Mouse (Mus musculus) neural tube, embryonic 15.5 days (tissue): Measurements from ENCODE around the gene Prkn. TPM values are rescaled to one million over a fixed set of nuclear protein-coding genes. Genes with fewer than 3 reads are reported as not detected.
A peak's percentile ranks its signal among the peaks of the same experiment; 100 is the strongest.

ENCODE experiments used
- ATAC-seq: fragments of 200-750 bp; cut with Nextera tagmentation; 2 replicates; pipeline ENCODE4 v1.8.0; 2017; ENCODE audit warnings: mild to moderate bottlenecking, moderate TSS enrichment, moderate library complexity; ENCODE audit not compliant: low FRiP score
- H3K27ac ChIP-seq: fragments of 300-500 bp; sonication (generic); replicated peaks from 2 replicates; pipeline ENCODE4 v1.5.1; 2015; ENCODE audit warnings: mild to moderate bottlenecking, inconsistent platforms
- H3K27me3 ChIP-seq: fragments of 300-500 bp; sonication (generic); replicated peaks from 2 replicates; pipeline ENCODE4 v1.6.1; 2015; ENCODE audit warnings: inconsistent platforms
- H3K36me3 ChIP-seq: fragments of 300-500 bp; sonication (generic); 2 replicates; pipeline ENCODE4 v1.6.1; 2015; ENCODE audit warnings: inconsistent platforms
- H3K4me1 ChIP-seq: fragments of 300-500 bp; sonication (generic); 2 replicates; pipeline ENCODE4 v1.6.1; 2015; ENCODE audit warnings: inconsistent platforms
- H3K4me2 ChIP-seq: fragments of 300-500 bp; sonication (generic); 2 replicates; pipeline ENCODE4 v1.6.1; 2015; ENCODE audit warnings: inconsistent platforms, mild to moderate bottlenecking, moderate library complexity
- H3K4me3 ChIP-seq: fragments of 300-500 bp; sonication (generic); replicated peaks from 2 replicates; pipeline ENCODE4 v1.5.1; 2015; ENCODE audit warnings: mild to moderate bottlenecking, inconsistent platforms
- H3K9ac ChIP-seq: fragments of 300-500 bp; sonication (generic); replicated peaks from 2 replicates; pipeline ENCODE4 v1.6.1; 2015; ENCODE audit warnings: mild to moderate bottlenecking, inconsistent platforms
- H3K9me3 ChIP-seq: fragments of 300-500 bp; sonication (generic); replicated peaks from 2 replicates; pipeline ENCODE4 v1.6.1; 2016; ENCODE audit warnings: inconsistent platforms
- WGBS: fragments of 180-500 bp; shearing (Covaris S2); methylation state at CpG from one replicate; pipeline ENCODE4 v1.1.7; 2015; ENCODE audit warnings: mixed read lengths; 5-methylcytosine and 5-hydroxymethylcytosine counted together
- polyA plus RNA-seq: library from polyadenylated mRNA; unstranded; fragments of >200 nt; fragmentation: Nextera tagmentation; extraction: Ambion mirVana; gene quantifications from 2 replicates; pipeline ENCODE4 v1.2.1, GENCODE M21; 2015

The Prkn gene
- polyA plus RNA-seq, 1 experiment from 2014 or later: 4.8 TPM

GRCm38 (mm10) chr17:11635121-11635520, 794.9 kb downstream of the Prkn start:
- no peak for ATAC-seq
- no peaks in the 10 kb centered on the region for H3K4me1 ChIP-seq
- no peaks in the 10 kb centered on the region for H3K27me3 ChIP-seq
- H3K27ac ChIP-seq: no peak overlapping the region
- 93% methylated on average over 11 of the region's 11 CpGs for WGBS
- H3K36me3 ChIP-seq: no peaks in the 10 kb centered on the region
- no peak overlapping the region for H3K4me3 ChIP-seq
- H3K9ac ChIP-seq: no peak overlapping the region
- no peak overlapping the region for H3K4me2 ChIP-seq
- no peaks in the 10 kb centered on the region for H3K9me3 ChIP-seq

- ATAC-seq: no peak
- 86% methylated on average over 10 of the region's 10 CpGs for WGBS
Measured at GRCm38 (mm10) chr17:11637642-11638041, 797.5 kb downstream of the Prkn start.

GRCm38 (mm10) chr17:11638451-11638850, 798.3 kb downstream of the Prkn start:
- Histone ChIP-seq H3K27me3 (no peaks in the 10 kb centered on the region), H3K4me2 (no peak overlapping the region), H3K36me3 (no peaks in the 10 kb centered on the region), H3K27ac (no peak overlapping the region), H3K9me3 (no peaks in the 10 kb centered on the region), H3K4me3 (no peak overlapping the region), H3K9ac (no peak overlapping the region), H3K4me1 (no peaks in the 10 kb centered on the region)
- 87% methylated on average over 6 of the region's 6 CpGs for WGBS
- no peak for ATAC-seq

More at GRCm38 (mm10) chr17:11637642-11638041, 797.5 kb downstream of the Prkn start:
- Histone ChIP-seq H3K4me1 (no peaks in the 10 kb centered on the region), H3K9ac (no peak overlapping the region), H3K27me3 (no peaks in the 10 kb centered on the region), H3K4me3 (no peak overlapping the region), H3K9me3 (no peaks in the 10 kb centered on the region), H3K27ac (no peak overlapping the region), H3K4me2 (no peak overlapping the region), H3K36me3 (no peaks in the 10 kb centered on the region)

- Histone ChIP-seq H3K9ac (no peak overlapping the region), H3K4me1 (no peaks in the 10 kb centered on the region), H3K4me2 (no peak overlapping the region), H3K4me3 (no peak overlapping the region), H3K27me3 (no peaks in the 10 kb centered on the region), H3K9me3 (no peaks in the 10 kb centered on the region), H3K27ac (no peak overlapping the region), H3K36me3 (no peaks in the 10 kb centered on the region)
- WGBS: 70% methylated on average over 5 of the region's 5 CpGs
- ATAC-seq: no peak
Measured at GRCm38 (mm10) chr17:11639786-11640185, 799.6 kb downstream of the Prkn start.

- no peak overlapping the region for H3K27ac ChIP-seq
- H3K4me3 ChIP-seq: no peak overlapping the region
- WGBS: 46% methylated on average over 1 of the region's 1 CpGs
- H3K9ac ChIP-seq: no peak overlapping the region
- no peak overlapping the region for H3K4me2 ChIP-seq
- no peaks in the 10 kb centered on the region for H3K4me1 ChIP-seq
- H3K27me3 ChIP-seq: no peaks in the 10 kb centered on the region
- peak; percentile 75 for ATAC-seq
- H3K36me3 ChIP-seq: no peaks in the 10 kb centered on the region
- no peaks in the 10 kb centered on the region for H3K9me3 ChIP-seq
Measured at GRCm38 (mm10) chr17:11642328-11642727, 802.1 kb downstream of the Prkn start.

GRCm38 (mm10) chr17:11644016-11644415, 803.8 kb downstream of the Prkn start:
- H3K36me3 ChIP-seq: no peaks in the 10 kb centered on the region
- 77% methylated on average over 4 of the region's 4 CpGs for WGBS
- no peak overlapping the region for H3K9ac ChIP-seq
- no peak overlapping the region for H3K4me2 ChIP-seq
- H3K4me3 ChIP-seq: no peak overlapping the region
- no peaks in the 10 kb centered on the region for H3K4me1 ChIP-seq
- no peak for ATAC-seq
- H3K27ac ChIP-seq: no peak overlapping the region
- no peaks in the 10 kb centered on the region for H3K27me3 ChIP-seq
- no peaks in the 10 kb centered on the region for H3K9me3 ChIP-seq

GRCm38 (mm10) chr17:11644873-11645464, 804.8 kb downstream of the Prkn start:
- Histone ChIP-seq H3K27me3 (no peaks in the 10 kb centered on the region), H3K36me3 (no peaks in the 10 kb centered on the region), H3K9me3 (no peaks in the 10 kb centered on the region), H3K9ac (no peak overlapping the region), H3K4me3 (no peak overlapping the region), H3K27ac (no peak overlapping the region), H3K4me2 (no peak overlapping the region), H3K4me1 (no peaks in the 10 kb centered on the region)
- ATAC-seq: no peak
- 45% methylated on average over 3 of the region's 3 CpGs for WGBS

- ATAC-seq: no peak
- H3K4me2 ChIP-seq: no peak overlapping the region
- no peaks in the 10 kb centered on the region for H3K9me3 ChIP-seq
- H3K9ac ChIP-seq: no peak overlapping the region
- no peak overlapping the region for H3K27ac ChIP-seq
- no peaks in the 10 kb centered on the region for H3K4me1 ChIP-seq
- H3K36me3 ChIP-seq: no peaks in the 10 kb centered on the region
- H3K4me3 ChIP-seq: no peak overlapping the region
- no peaks in the 10 kb centered on the region for H3K27me3 ChIP-seq
- WGBS: 84% methylated on average over 5 of the region's 5 CpGs
Measured at GRCm38 (mm10) chr17:11656397-11656796, 816.2 kb downstream of the Prkn start.

GRCm38 (mm10) chr17:11656878-11657277, 816.7 kb downstream of the Prkn start:
- H3K4me2 ChIP-seq: no peak overlapping the region
- H3K9ac ChIP-seq: no peak overlapping the region
- H3K4me1 ChIP-seq: no peaks in the 10 kb centered on the region
- no peak for ATAC-seq
- 85% methylated on average over 3 of the region's 3 CpGs for WGBS
- no peak overlapping the region for H3K4me3 ChIP-seq
- no peaks in the 10 kb centered on the region for H3K9me3 ChIP-seq
- H3K27me3 ChIP-seq: no peaks in the 10 kb centered on the region
- no peak overlapping the region for H3K27ac ChIP-seq
- H3K36me3 ChIP-seq: no peaks in the 10 kb centered on the region

- peaks cover 8% of the 10 kb centered on the region for H3K4me1 ChIP-seq
- H3K9ac ChIP-seq: no peak overlapping the region
- H3K27ac ChIP-seq: no peak overlapping the region
- 67% methylated on average over 1 of the region's 1 CpGs for WGBS
- no peak for ATAC-seq
- no peak overlapping the region for H3K4me2 ChIP-seq
- H3K27me3 ChIP-seq: no peaks in the 10 kb centered on the region
- H3K36me3 ChIP-seq: no peaks in the 10 kb centered on the region
- no peak overlapping the region for H3K4me3 ChIP-seq
- no peaks in the 10 kb centered on the region for H3K9me3 ChIP-seq
Measured at GRCm38 (mm10) chr17:11661898-11662297, 821.7 kb downstream of the Prkn start.

- Histone ChIP-seq H3K4me2 (no peak overlapping the region), H3K36me3 (no peaks in the 10 kb centered on the region), H3K4me1 (peaks cover 8% of the 10 kb centered on the region), H3K4me3 (no peak overlapping the region), H3K9ac (no peak overlapping the region), H3K9me3 (no peaks in the 10 kb centered on the region), H3K27ac (no peak overlapping the region), H3K27me3 (no peaks in the 10 kb centered on the region)
- ATAC-seq: no peak
- 91% methylated on average over 7 of the region's 7 CpGs for WGBS
Measured at GRCm38 (mm10) chr17:11663437-11663836, 823.3 kb downstream of the Prkn start.

- Histone ChIP-seq H3K36me3 (no peaks in the 10 kb centered on the region), H3K27me3 (no peaks in the 10 kb centered on the region), H3K27ac (peak overlapping the region; percentile 33; the same call in 1 of the 2 replicates), H3K4me3 (peak overlapping the region; percentile 20), H3K9ac (no peak overlapping the region; the same call in 1 of the 2 replicates), H3K4me1 (peaks cover 8% of the 10 kb centered on the region), H3K4me2 (peak overlapping the region; percentile 52), H3K9me3 (no peaks in the 10 kb centered on the region)
- WGBS: 27% methylated on average over 20 of the region's 20 CpGs
- ATAC-seq: peak; percentile 68; the same call in 1 of the 2 replicates
Measured at GRCm38 (mm10) chr17:11664610-11665345, 824.6 kb downstream of the Prkn start.
